Mouse (Mus musculus): ENCODE results near the gene Zmym6. TPM values are rescaled to one million over a fixed set of nuclear protein-coding genes. Genes with fewer than 3 reads are reported as not detected.
"Not testable (repeated sequence)": the region's sequence is repeated elsewhere in the genome, so short reads cannot be mapped to it uniquely, and the experiment has no call there.

Gene Zmym6
- total RNA-seq (2021) = 1 to 10 TPM; 4.2 to 6.2 TPM
- long read RNA-seq, experiment 1, partial matches to known transcripts = 0 of 4 reads
- long read RNA-seq, experiment 1, other reads (novel, unspliced or antisense) = 4 of 4 reads
- long read RNA-seq, experiment 2, partial matches to known transcripts = 1 of 4 reads
- long read RNA-seq, experiment 2, other reads (novel, unspliced or antisense) = 3 of 4 reads

DNA sequence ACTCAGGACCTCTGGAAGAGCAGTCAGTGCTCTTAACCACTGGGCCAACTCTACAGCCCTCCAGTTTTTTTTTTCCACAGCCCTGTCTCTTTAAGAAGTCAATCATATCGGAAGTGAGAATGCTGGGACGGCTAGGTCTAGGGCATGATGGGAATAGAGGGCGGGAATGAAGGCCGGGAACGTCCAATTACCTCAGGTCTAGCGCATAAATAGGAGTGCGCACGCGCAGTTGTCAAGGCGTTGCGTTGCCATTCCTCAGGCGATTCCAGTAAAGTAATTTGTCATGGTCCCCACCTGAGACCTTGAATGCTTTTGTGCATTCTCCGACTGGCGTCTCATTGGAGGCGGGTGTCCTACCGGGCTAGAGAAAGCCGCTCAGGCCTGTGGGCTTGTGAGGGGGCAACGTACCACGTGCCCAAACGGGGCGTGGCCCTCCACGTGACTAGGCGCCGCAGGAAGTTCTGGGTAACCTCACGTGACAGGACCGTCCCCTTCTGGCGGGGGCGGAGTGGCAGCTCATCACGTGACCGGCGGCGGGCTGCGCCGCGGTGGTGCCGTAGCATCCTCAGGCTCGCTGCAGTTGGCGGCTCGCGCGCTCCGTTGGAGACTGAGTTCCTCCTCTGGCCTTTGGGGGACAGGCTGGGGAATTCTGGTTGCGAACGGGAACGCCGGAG is at the start of gene Zmym6:
Gene Zmym6, plus strand, starts transcription at position 509 of the 674 bp plus-strand sequence.
- DNase-seq = peak; percentile 92

DNA sequence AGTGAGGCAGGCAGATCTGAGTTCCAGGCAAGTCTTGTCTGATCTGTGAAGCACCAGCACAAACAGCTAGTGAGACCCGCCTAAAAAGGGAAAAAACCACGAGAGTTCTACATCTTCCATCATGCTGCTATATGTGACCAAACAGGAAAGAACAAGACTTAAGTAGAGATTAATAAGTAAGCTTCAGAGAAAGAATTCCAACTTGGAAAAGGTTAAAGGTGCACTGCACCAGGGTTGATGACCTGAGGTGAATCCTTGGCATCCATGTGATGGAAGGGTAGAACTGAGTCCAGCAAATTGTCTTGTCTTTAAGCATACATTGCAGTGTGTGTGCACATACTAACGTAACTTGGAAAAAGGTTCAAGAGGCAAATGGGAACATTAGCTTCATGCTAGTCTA is 40.0 kb upstream of the Zmym6 start:
- DNase-seq = no peak

DNA sequence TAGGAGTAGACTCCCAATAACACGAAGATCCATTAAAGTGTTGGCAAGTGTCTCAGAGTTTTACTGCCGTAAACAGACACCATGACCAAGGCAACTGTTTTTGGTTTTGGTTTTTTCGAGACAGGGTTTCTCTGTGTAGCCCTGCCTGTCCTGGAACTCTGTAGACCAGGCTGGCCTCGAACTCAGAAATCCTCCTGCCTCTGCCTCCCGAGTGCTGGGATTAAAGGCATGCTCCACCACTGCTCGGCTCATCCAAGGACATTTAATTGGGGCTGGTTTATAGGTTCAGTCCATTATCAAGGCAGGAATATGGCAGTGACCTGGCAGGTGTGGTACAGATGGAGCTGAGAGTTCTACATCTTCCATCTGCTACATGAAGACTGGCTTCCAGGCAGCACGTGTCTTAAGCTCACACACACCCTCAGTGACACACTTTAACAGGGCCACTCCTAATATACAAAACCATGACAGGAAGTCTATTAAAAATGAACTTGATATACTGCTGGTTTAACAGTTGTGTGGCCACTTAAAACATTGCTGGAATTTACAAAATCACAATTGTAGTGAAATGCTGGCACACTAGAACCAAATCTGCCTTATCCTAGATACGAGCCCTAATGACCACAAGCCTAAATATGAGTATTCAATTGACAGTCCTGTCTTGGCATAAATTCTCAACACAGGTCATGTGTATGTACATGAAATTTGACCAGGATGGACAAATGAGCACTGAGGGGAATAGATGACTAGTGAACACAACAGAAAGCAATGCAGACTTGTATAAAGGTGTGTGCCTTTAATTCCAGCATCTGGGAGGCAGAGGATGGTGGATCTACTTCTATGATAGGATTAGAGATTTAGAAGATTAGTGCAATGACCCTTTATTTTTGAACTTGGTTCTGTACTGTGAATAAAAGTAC is 39.0 kb upstream of the Zmym6 start:
- DNase-seq = no peak

DNA sequence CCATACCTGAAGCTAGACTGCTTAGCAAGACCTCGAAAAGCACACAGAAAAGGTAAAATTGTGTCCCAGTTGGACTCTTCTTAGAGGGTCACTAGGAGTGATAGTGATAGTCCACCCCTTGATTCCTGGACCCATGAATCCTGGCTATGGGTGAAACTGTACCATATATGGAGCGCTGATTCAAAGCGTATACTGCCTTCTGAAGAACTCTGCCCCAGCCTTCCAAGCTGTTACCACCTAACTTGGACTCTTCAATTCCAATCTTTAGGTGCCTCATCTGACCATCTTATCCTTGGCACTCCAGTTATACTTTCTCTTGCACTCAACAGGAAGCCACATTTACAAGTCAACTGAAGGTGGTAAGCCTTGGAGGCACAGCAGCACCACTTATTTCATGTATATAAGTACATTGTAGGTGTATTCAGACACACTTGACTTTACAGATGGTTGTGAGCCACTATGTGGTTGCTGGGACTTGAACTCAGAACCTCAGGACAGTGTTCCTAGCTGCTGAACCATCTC is 38.3 kb upstream of the Zmym6 start:
- DNase-seq = no peak

DNA sequence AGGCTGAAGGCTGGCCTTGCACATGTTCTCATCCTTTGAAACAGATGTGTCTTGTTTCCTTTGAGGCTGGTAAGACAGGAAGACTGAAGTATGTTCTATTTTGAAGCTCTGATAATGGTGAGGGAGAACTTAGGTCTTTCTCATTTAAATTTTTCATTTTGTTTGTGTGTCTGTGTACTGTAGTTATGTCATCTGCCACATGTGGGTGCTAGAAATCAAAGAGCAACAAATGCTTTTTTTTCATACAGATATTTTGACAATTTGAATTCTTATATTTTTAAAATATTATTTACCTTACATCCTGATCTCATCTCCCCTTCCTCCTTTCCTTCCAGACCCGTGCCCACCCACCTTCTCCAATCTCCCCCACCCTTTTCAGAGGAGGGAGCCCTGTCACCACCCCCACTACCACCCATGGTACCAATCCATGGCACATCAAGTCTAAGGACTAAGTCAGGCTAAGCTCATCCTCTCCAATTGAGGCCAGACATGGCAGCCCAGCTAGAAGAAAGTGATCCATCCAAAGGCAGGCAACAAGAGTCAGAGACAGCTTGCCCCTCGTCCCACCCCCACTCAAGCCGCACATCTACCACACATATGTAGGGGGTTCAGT is 37.2 kb upstream of the Zmym6 start:
- DNase-seq = no peak

DNA sequence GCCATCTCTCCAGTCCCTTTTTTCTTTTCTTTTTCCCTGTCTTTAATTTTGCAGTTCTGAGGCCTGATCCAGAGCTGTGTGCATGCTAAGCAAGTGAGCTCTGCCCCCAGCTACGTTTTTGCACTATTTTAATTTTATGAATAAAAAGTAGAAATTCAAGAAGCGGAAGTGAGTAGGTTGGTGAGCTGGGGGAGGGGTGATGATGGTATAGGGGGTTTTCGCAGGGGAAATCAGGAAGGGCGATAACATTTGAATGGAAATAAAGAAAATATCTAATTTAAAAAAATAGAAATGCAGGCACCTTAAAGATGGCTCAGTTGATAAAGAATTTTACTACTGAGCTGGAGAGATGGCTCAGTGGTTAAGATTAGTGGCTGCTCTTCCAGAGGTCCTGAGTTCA is 33.6 kb upstream of the Zmym6 start:
- no peak for DNase-seq

DNA sequence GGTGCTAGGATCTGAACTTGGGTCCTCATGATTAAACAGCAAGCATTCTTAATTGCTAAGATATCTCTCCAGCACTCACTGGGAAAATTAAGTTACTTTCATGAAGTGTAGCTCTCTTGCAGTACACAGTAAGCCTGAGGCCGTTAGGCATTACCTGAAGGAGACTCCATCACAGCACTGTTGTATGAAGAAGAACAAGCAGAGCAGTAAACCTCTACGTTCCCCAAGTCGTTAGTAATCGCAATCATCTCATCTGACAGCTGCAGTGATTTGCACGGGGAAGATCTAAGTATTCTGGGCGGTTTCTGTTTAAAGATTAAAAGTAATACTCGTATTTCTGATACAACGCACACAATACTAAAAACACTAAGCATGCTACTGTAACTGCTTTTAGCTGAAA is 26.1 kb upstream of the Zmym6 start:
- DNase-seq = no peak

DNA sequence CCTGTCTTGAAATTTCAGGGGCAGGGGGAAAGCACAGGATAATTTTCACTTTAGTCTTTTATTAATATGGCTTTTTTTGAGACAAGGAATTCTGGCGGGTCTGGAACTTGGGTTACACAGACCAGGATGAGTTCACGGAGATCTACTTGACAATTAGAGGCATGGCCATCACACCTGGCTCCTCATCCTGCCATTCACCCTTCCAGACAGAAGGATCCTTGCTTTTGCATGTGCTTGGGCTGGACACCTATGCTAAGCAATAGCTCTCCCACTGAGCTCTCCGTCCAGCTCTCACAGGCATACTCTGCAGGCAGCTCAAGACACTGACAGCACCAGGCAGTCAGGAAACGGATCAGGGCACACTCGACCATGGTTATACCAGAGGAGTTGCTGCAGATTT is 24.1 kb upstream of the Zmym6 start:
- DNase-seq = no peak

DNA sequence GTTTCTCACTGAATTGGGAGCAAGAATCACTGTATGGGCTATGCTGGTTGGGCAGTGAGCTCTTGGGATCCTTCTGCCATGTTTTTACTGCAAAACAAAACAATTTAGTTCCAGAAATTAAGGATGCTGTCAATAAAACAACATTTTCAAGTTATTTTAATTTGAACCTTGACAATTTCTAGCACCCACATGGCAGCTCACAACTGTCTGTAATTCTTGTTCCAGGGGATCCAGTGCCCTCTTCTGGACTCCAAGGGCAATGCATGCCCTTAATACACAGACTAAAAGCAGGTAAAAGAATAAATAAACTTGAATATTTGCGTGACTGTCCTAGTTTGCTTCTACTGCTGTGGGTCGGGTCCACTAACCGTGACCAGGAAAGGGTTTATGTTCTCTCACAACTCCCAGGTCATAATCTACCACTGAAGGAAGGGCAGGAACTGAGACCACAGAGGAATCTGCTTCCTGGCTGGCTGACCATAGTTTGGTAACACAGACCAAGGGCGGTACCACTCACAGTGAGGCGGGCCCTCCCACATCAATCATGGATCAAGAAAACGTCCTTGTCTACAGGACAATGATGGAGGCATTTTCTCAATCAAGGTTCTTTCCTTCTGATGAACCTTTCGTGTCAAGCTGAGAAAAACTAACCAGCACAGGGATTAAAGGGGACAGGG is 22.5 kb upstream of the Zmym6 start:
- no peak for DNase-seq

DNA sequence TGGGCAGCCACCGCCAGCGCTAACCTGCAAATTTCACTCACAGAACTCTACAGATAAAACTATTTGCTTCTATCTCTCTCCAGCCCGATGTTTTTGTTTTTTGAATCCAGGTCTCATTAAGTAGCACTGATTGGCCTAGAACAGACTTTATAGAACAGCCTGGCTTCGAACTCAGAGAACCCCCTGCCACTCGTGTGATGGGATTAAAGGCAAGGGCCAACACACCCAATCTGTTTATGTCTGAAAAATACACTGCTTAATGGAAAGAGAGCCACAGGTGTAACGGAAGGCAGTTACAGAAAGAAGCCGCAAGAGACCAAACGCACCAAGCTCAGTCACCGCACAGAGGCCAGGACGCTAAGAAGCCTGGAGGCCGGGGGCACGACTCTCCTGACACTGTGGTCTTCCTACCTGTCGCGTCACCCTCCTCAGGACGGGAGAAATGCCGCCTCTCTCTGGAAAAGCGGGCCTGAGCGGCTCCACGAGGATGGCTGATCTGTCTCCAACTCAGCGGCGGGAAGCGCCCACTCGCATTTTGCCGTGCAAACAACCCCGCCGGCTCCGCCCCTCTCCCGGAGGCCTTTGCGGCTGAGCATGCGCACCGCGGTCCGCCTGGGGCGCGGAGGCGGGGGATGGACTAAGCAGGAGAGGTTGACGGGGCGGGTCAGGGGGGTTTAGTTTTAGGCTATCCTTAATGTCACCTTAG is 16.4 kb upstream of the Zmym6 start, which contains the start of gene Zmym1:
Gene Zmym1, minus strand, starts transcription at position 568 of the 706 bp plus-strand sequence.
- DNase-seq = peak; percentile 88

DNA sequence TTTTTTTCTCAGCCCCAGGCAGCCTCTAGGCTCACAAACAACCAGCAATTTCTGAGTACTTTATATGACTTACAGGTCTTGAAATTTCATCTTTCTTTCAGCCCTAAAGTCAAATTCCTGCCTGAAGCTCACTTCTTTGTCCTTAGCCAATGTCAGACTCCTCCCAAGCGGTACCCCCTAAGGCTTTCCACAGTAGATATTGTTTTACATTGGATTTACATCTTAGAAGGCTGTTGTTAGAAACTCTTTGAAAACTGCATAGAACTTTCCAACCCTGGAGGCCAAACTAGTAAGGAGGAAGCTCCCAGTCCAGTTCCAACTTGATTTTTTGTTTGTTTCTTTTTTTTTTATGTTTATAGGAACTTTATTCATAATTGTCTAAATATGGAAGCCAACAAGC is 13.1 kb upstream of the Zmym6 start:
- no peak for DNase-seq

DNA sequence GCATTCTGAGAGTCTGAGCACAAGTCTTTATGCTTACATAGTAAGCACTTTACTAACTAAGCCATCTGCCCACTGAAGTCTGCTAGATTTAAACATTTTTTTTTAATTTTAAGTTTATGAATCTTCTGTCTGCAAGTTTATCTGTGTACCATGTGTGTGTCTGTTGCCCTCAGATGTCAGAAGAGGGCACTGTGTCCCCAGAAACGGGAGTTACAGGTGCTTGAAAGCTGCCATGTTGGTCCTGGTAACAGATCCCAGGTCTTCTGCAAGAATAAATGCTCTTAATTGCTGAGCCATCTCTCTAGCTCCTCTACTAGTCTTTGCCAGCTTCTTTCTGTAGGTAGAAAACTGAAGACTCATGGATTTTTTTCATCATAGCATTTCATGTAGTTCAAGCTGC is 2.3 kb upstream of the Zmym6 start:
- DNase-seq = no peak

DNA sequence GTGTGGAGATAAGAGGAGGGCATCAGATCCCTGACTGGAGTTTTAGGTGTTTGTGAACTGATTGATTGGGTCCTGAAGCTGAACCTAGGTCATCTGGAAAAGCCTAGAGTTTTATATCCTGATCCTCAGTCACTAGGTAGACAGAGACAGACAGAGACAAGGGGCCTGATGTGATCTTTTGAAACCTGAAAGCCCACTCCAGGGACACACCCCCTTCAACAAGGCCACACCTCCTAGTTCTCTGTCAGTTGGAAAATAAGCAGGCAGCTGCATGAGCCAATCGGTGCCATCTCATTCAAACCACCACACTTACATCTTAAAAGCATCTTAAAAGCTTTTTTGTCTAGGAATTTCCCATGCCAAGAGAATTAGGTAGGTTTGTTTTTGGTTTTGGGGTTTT is 3.6 kb downstream of the Zmym6 start:
- DNase-seq = no peak

DNA sequence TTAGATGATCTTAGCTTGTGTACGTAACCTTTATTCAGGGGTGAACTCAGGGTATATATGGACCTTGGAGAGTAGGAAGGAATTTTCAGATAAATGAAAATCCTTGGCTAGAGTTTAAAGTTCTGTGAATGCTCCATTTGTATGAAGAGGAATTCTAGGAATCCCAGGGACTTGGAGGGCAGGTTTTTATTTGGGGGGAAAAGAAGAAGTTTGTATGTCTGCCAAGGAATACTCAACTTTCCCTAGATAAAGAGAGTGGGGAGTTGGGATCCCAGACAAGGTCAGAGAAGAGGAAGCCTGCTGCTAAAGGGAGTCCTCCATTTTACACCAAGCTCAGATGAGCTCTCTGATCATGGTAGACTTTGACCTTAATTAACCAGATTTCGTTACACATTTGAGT is 5.9 kb downstream of the Zmym6 start:
- DNase-seq = no peak

DNA sequence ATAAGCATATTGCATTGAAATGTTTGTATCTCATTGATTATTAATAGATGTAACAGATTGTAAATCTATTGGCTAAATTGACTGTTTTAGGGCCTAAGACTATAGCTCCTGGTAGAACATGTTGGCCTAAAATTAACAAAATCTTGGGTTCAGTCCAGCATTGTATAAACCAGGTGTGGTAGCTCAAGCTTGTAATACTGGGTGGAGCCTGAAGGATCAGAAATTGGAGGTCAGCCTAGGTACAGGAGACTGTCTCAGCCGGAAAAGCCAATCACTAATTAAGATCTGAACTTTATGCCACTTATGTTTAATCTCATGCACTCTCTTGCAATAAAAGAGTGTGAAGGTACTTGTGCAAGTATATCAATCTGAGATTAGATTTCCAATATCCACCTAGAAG is 8.6 kb downstream of the Zmym6 start:
- no peak for DNase-seq

DNA sequence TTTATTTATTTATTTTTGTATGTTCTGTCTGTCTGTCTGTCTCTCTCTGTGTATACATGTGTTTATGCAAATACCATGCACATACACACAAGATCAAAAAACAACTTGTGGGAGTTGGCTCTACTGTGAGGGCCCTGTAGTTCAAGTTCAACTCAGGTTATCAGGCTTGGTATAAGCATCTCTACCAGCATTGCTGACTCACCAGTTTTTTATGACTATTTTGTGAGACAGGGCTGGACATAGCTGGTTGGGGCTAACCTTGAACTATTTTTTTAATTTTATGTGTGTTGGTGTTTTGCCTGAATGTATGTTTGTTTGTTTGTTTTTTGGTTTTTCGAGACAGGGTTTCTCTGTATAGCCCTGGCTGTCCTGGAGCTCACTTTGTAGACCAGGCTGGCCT is 14.0 kb downstream of the Zmym6 start:
- no peak for DNase-seq

DNA sequence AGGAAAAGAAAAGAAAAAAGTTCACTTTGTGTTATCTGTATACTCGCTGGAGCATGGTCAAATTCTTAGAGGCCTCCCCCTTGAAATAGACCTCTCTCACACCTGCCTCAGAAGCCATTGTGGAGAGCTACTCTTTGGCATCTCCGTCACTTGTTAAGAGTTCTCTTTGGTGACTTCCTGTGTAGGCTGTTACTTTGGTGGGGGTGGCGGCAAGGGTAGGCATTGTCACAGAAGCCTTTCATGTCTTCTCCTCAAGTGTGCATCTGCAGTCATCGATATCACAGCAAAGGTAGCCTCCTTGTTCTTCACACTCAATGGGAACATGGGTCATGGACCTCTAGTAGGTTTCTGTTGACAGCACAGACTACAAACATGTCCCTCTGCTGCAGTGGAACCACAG is 17.9 kb downstream of the Zmym6 start:
- no peak for DNase-seq

DNA sequence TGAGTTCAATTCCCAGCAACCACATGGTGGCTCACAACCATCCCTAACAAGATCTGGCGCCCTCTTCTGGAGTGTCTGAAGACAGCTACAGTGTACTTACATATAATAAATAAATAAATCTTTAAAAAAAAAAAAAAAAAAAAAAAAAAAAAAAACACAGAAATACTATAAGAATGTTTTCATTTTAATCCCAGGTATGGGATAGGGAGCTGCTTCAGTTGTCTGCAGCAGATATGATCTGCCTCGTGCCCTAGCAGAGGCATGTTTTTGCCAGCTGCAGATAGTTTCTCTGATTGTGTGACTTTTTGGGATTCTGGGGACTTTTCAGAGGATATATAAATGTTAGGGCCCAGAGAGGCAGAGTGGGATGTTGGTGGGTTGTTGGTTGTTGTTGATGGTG is 22.4 kb downstream of the Zmym6 start:
- DNase-seq = not testable (repeated sequence)

DNA sequence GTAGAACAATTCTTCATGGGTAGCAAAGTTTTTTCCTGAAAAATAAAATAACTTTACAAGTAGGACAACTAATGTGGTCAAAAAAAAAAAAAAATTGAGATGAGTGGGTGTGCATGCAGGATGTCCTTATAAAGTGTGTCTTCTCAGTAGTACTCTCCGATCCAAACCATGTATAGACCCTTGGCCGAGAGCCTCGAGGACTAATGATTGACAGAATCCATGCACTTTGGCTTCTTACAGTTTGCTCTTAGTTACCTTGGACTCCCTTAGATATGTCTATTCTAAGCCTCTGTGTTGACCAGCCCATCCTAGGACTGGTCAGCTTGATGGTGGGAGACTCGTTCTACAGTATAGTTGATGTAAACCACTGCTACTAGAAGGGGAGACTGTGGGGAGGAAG is 30.4 kb downstream of the Zmym6 start:
- DNase-seq = no peak

DNA sequence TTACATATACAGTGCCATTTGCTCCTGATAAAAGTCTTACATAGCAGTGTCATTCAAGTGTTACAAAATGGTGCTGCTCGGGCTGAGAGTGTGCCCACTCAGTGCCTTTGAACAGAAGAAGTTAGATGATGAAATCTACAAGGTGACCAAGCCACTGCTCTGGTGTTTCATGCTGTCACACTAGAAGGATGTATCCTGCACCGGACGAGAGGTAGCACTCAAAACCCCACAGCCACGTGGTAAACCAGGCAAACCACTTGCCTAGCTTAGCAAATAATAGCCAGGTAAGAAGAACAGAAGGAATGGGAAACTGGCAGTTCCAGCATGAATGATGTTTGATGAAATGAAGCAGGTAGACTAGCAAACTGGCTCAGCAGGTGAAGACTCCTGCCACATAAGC is 33.4 kb downstream of the Zmym6 start:
- DNase-seq = no peak

DNA sequence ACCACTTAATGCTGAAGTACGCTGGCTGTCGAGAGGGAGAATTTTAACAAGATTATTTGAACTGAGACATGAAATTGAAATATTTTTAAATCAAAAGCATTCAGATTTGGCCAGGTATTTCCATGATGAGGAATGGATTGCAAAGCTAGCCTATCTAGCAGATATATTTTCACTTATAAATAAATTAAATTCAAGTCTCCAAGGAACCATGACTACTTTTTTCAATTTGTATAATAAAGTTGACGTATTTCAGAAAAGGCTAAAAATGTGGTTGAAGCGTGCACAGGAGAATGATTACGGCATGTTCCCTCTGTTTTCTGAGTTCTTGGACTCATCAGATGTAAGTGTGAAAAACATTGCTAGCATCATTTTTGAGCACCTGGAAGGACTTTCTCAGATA is 46.2 kb downstream of the Zmym6 start, which contains the start of gene Tmem35b:
Gene Tmem35b, plus strand, starts transcription at position 301 of the 400 bp plus-strand sequence.
- DNase-seq = no peak
